Mouse (Mus musculus) limb, embryonic 14.5 days (tissue): ENCODE measurements around the gene Tnfsf15. TPM values are rescaled to one million over a fixed set of nuclear protein-coding genes. Genes with fewer than 3 reads are reported as not detected.

Source experiments
- ATAC-seq: fragments of 200-750 bp; cut with Nextera tagmentation; 2 replicates; pipeline ENCODE4 v1.8.0; 2017; ENCODE audit warnings: low read depth, moderate number of reproducible peaks, moderate TSS enrichment; ENCODE audit not compliant: low FRiP score
- DNase-seq: peaks from one replicate; pipeline ENCODE4 v3.0.0-alpha.2; 2015; ENCODE audit warnings: low spot score
- H3K27ac ChIP-seq: fragments of 300-500 bp; sonication (generic); replicated peaks from 2 replicates; pipeline ENCODE4 v1.5.1; 2014; ENCODE audit warnings: low read depth, mild to moderate bottlenecking, low read length, moderate library complexity, mixed read lengths
- H3K27me3 ChIP-seq: fragments of 300-500 bp; sonication (generic); 2 replicates; pipeline ENCODE4 v1.6.1; 2014; ENCODE audit warnings: low read length, mixed read lengths; ENCODE audit not compliant: control insufficient read depth, insufficient read depth
- H3K36me3 ChIP-seq: fragments of 300-500 bp; sonication (generic); 2 replicates; pipeline ENCODE4 v1.6.1; 2014; ENCODE audit warnings: mild to moderate bottlenecking, low read length, moderate library complexity, mixed read lengths; ENCODE audit not compliant: control insufficient read depth, insufficient read depth
- H3K4me1 ChIP-seq: fragments of 300-500 bp; sonication (generic); 2 replicates; pipeline ENCODE4 v1.6.1; 2014; ENCODE audit warnings: antibody characterized with exemption, low read length, mixed read lengths; ENCODE audit not compliant: control insufficient read depth, insufficient read depth
- H3K4me2 ChIP-seq: fragments of 300-500 bp; sonication (generic); replicated peaks from 2 replicates; pipeline ENCODE4 v1.6.1; 2014; ENCODE audit warnings: low read depth, mild to moderate bottlenecking, low read length, moderate library complexity; ENCODE audit not compliant: severe bottlenecking
- H3K4me3 ChIP-seq: fragments of 300-500 bp; sonication (generic); replicated peaks from 2 replicates; pipeline ENCODE4 v1.5.1; 2014; ENCODE audit warnings: low read length
- H3K9ac ChIP-seq: fragments of 300-500 bp; sonication (generic); 2 replicates; pipeline ENCODE4 v1.6.1; 2014; ENCODE audit warnings: mild to moderate bottlenecking, low read depth, low read length, moderate library complexity; ENCODE audit not compliant: severe bottlenecking
- H3K9me3 ChIP-seq: fragments of 300-500 bp; sonication (generic); 2 replicates; pipeline ENCODE4 v1.6.1; 2016; ENCODE audit warnings: low read length; ENCODE audit not compliant: control insufficient read depth
- POLR2A ChIP-seq: fragments of 200-500 bp; IDR thresholded peaks from 2 replicates; pipeline ENCODE4 v1.8.0; 2012; ENCODE audit warnings: inconsistent platforms, mild to moderate bottlenecking, moderate library complexity, borderline replicate concordance; ENCODE audit not compliant: insufficient read depth, insufficient read length; ENCODE audit errors: extremely low read depth
- WGBS: fragments of 180-500 bp; shearing (Covaris S2); extraction: QIAGEN DNeasy Blood & Tissue Kit; methylation state at CpG from one replicate; pipeline ENCODE4 v1.1.7; 2014; 5-methylcytosine and 5-hydroxymethylcytosine counted together
- polyA plus RNA-seq, 2 experiments: library from polyadenylated mRNA; depleted of rRNA in 1 of 2; stranded (reverse) in 1 of 2; unstranded in 1 of 2; fragments of >200 nt; fragmentation: Nextera tagmentation in 1 of 2; extraction: Ambion mirVana in 1 of 2; gene quantifications; 2 replicates each; pipeline versions ENCODE4 v1.2.1 to v1.2.3; 2012 to 2014

Gene Tnfsf15
- polyA plus RNA-seq, 2 experiments: 0.08 to 0.39 TPM

GRCm38 (mm10) chr4:63731299-63731698 lies 13.6 kb downstream of the Tnfsf15 start:
- no peak for DNase-seq
- H3K27me3 ChIP-seq: no peaks in the 10 kb centered on the region
- WGBS: 29% methylated on average over 2 of the region's 2 CpGs

GRCm38 (mm10) chr4:63726727-63727126 lies 18.2 kb downstream of the Tnfsf15 start:
- Histone ChIP-seq H3K4me1 (no peaks in the 10 kb centered on the region), H3K4me3 (no peak overlapping the region), H3K4me2 (no peak overlapping the region), H3K36me3 (no peaks in the 10 kb centered on the region), H3K9me3 (no peaks in the 10 kb centered on the region), H3K27me3 (no peaks in the 10 kb centered on the region), H3K27ac (no peak overlapping the region), H3K9ac (no peak overlapping the region)
- TF ChIP-seq POLR2A: no peak
- DNase-seq (no peak), ATAC-seq (no peak)
- 21% methylated on average over 4 of the region's 4 CpGs for WGBS

More at GRCm38 (mm10) chr4:63731299-63731698, 13.6 kb downstream of the Tnfsf15 start:
- H3K9me3 ChIP-seq: no peaks in the 10 kb centered on the region
- H3K9ac ChIP-seq: no peak overlapping the region
- H3K27ac ChIP-seq: no peak overlapping the region
- no peak overlapping the region for H3K4me3 ChIP-seq
- no peak overlapping the region for H3K4me2 ChIP-seq
- no peaks in the 10 kb centered on the region for H3K4me1 ChIP-seq
- ATAC-seq: no peak
- no peaks in the 10 kb centered on the region for H3K36me3 ChIP-seq
- TF ChIP-seq POLR2A: no peak

- no peaks in the 10 kb centered on the region for H3K27me3 ChIP-seq
- ATAC-seq: no peak
- H3K27ac ChIP-seq: no peak overlapping the region
- H3K4me3 ChIP-seq: no peak overlapping the region
- no peaks in the 10 kb centered on the region for H3K4me1 ChIP-seq
- no peak for TF ChIP-seq POLR2A
- no peak for DNase-seq
- WGBS: 45% methylated on average over 5 of the region's 5 CpGs
- no peaks in the 10 kb centered on the region for H3K9me3 ChIP-seq
- H3K4me2 ChIP-seq: no peak overlapping the region
- no peak overlapping the region for H3K9ac ChIP-seq
- no peaks in the 10 kb centered on the region for H3K36me3 ChIP-seq
These were observed 18.9 kb downstream of the Tnfsf15 start for GRCm38 (mm10) chr4:63725981-63726380.

- H3K27ac ChIP-seq: no peak overlapping the region
- no peak for TF ChIP-seq POLR2A
- H3K27me3 ChIP-seq: no peaks in the 10 kb centered on the region
- H3K4me2 ChIP-seq: no peak overlapping the region
- no peaks in the 10 kb centered on the region for H3K4me1 ChIP-seq
- no peaks in the 10 kb centered on the region for H3K36me3 ChIP-seq
- no peaks in the 10 kb centered on the region for H3K9me3 ChIP-seq
- H3K9ac ChIP-seq: no peak overlapping the region
- WGBS: 69% methylated on average over 8 of the region's 8 CpGs
- ATAC-seq: no peak
- H3K4me3 ChIP-seq: no peak overlapping the region
- DNase-seq: no peak
These were observed 26.8 kb downstream of the Tnfsf15 start for GRCm38 (mm10) chr4:63717922-63718643.

- H3K4me3 ChIP-seq: no peak overlapping the region
- no peaks in the 10 kb centered on the region for H3K36me3 ChIP-seq
- 90% methylated on average over 5 of the region's 5 CpGs for WGBS
- DNase-seq (no peak), ATAC-seq (no peak)
- no peak overlapping the region for H3K4me2 ChIP-seq
- H3K4me1 ChIP-seq: no peaks in the 10 kb centered on the region
- no peak for TF ChIP-seq POLR2A
- H3K27ac ChIP-seq: no peak overlapping the region
- no peaks in the 10 kb centered on the region for H3K9me3 ChIP-seq
- no peaks in the 10 kb centered on the region for H3K27me3 ChIP-seq
- no peak overlapping the region for H3K9ac ChIP-seq
These were observed 33.0 kb downstream of the Tnfsf15 start for GRCm38 (mm10) chr4:63711886-63712285.
